Mouse (Mus musculus) fibroblast of lung, adult 2 months (primary cell): ENCODE results near the gene Supt6.
A peak's percentile ranks its signal among the peaks of the same experiment; 100 is the strongest.

Source experiments
- DNase-seq: peaks from one replicate; pipeline ENCODE4 v3.0.0-alpha.2; 2011; ENCODE audit warnings: low read depth

Supt6 gene

GRCm38 (mm10) chr11:78182961-78183844 lies 62.6 kb downstream of the Supt6 start, which contains the start of gene Rpl23a:
Rpl23a (minus strand) TSS chr11:78183584.
- peak; percentile 78 for DNase-seq

- no peak for DNase-seq
Observed at GRCm38 (mm10) chr11:78182450-78182849, 63.3 kb downstream of the Supt6 start.

- no peak for DNase-seq
Observed at GRCm38 (mm10) chr11:78181830-78182357, 63.9 kb downstream of the Supt6 start.

- no peak for DNase-seq
Observed at GRCm38 (mm10) chr11:78180081-78180761, 65.6 kb downstream of the Supt6 start.

- no peak for DNase-seq
Observed at GRCm38 (mm10) chr11:78179438-78179999, 66.3 kb downstream of the Supt6 start.

GRCm38 (mm10) chr11:78178859-78179437 lies 66.8 kb downstream of the Supt6 start:
- DNase-seq = peak; percentile 77

GRCm38 (mm10) chr11:78177903-78178858 lies 67.6 kb downstream of the Supt6 start:
- peak; percentile 95 for DNase-seq

GRCm38 (mm10) chr11:78177437-78177836 lies 68.3 kb downstream of the Supt6 start:
- DNase-seq = peak; percentile 65

GRCm38 (mm10) chr11:78176905-78177331 lies 68.9 kb downstream of the Supt6 start:
- DNase-seq = no peak

GRCm38 (mm10) chr11:78176402-78176862 lies 69.4 kb downstream of the Supt6 start, which contains the start of the genes Nek8 and Tlcd1:
Nek8 (minus strand) TSS chr11:78176675.
Tlcd1 (plus strand) TSS chr11:78176711.
- DNase-seq = peak; percentile 77

GRCm38 (mm10) chr11:78175771-78176401 lies 69.9 kb downstream of the Supt6 start:
- DNase-seq = no peak

- DNase-seq = no peak
Observed at GRCm38 (mm10) chr11:78174506-78174905, 71.3 kb downstream of the Supt6 start.

GRCm38 (mm10) chr11:78172748-78173383 lies 72.9 kb downstream of the Supt6 start:
- no peak for DNase-seq

GRCm38 (mm10) chr11:78172034-78172747 lies 73.6 kb downstream of the Supt6 start:
- DNase-seq = no peak

- no peak for DNase-seq
Observed at GRCm38 (mm10) chr11:78171328-78171727, 74.5 kb downstream of the Supt6 start.

GRCm38 (mm10) chr11:78170306-78170705 lies 75.5 kb downstream of the Supt6 start:
- no peak for DNase-seq

GRCm38 (mm10) chr11:78168541-78169468 lies 77.0 kb downstream of the Supt6 start:
- DNase-seq = no peak
